Mouse (Mus musculus) CH12.LX (cell line): ENCODE data around the gene Dmwd. TPM values are rescaled to one million over a fixed set of nuclear protein-coding genes. Genes with fewer than 3 reads are reported as not detected.

Source experiments
- DNase-seq: peaks from one replicate; pipeline ENCODE4 v3.0.0-alpha.2; 2013; ENCODE audit errors: extremely low read depth
- H3K27ac ChIP-seq: 2 replicates; pipeline ENCODE4 v1.5.1; 2012; ENCODE audit warnings: low read depth, mild to moderate bottlenecking, control low read depth, moderate library complexity; ENCODE audit not compliant: insufficient read depth
- H3K27me3 ChIP-seq: replicated peaks from 2 replicates; pipeline ENCODE3; 2012; ENCODE audit warnings: inconsistent platforms
- H3K36me3 ChIP-seq, 2 experiments: replicated peaks in 1 of 2; 2 replicates each; pipeline versions ENCODE3 to v1.6.1; 2012; ENCODE audit warnings: inconsistent platforms in 1 of 2, low read length in 1 of 2, mild to moderate bottlenecking in 1 of 2, mixed read lengths in 1 of 2, moderate library complexity in 1 of 2; ENCODE audit not compliant: control insufficient read depth in 1 of 2, insufficient read depth in 1 of 2
- H3K4me1 ChIP-seq, 2 experiments: 2 replicates each; pipeline ENCODE4 v1.6.1; 2012; ENCODE audit warnings: inconsistent platforms in 1 of 2, moderate library complexity in 1 of 2; ENCODE audit not compliant: insufficient read depth in 2 of 2, control insufficient read depth in 1 of 2
- H3K4me2 ChIP-seq: 2 replicates; pipeline ENCODE4 v1.6.1; 2012; ENCODE audit warnings: low read depth, mild to moderate bottlenecking, control low read depth; ENCODE audit not compliant: poor library complexity, insufficient read depth, severe bottlenecking
- H3K4me3 ChIP-seq, 3 experiments: fragments of 150-350 bp in 1 of 3; sonication (generic) in 1 of 3; replicated peaks in 1 of 3; 2 replicates each; pipeline versions ENCODE3 to v1.5.1; 2011 to 2012; ENCODE audit warnings: low read depth in 2 of 3, low read length in 2 of 3, mild to moderate bottlenecking in 2 of 3, moderate library complexity in 2 of 3, control low read depth in 1 of 3, improper control_type of control experiment in 1 of 3, inconsistent platforms in 1 of 3, mixed read lengths in 1 of 3; ENCODE audit not compliant: poor library complexity in 1 of 3
- H3K79me2 ChIP-seq: replicated peaks from 2 replicates; pipeline ENCODE4 v1.6.1; 2012; ENCODE audit warnings: mild to moderate bottlenecking, moderate library complexity; ENCODE audit not compliant: control insufficient read depth, poor library complexity, insufficient read depth, severe bottlenecking; ENCODE audit errors: extremely low read depth
- H3K9ac ChIP-seq: 2 replicates; pipeline ENCODE4 v1.6.1; 2012; ENCODE audit warnings: low read depth, mild to moderate bottlenecking, control low read depth, moderate library complexity; ENCODE audit not compliant: insufficient read depth
- H3K9me3 ChIP-seq: replicated peaks from 2 replicates; pipeline ENCODE3; 2012; ENCODE audit warnings: low read length, inconsistent platforms, mixed read lengths
- BHLHE40 ChIP-seq: IDR thresholded peaks from 2 replicates; pipeline ENCODE4 v1.6.1; 2011; ENCODE audit warnings: mild to moderate bottlenecking, low read depth, low read length, improper control_type of control experiment
- E2F4 ChIP-seq: IDR thresholded peaks from 2 replicates; pipeline ENCODE4 v1.6.1; 2011; ENCODE audit warnings: low read depth, low read length, improper control_type of control experiment; ENCODE audit not compliant: insufficient replicate concordance
- ELF1 ChIP-seq: IDR thresholded peaks from 2 replicates; pipeline ENCODE4 v1.6.1; 2014; ENCODE audit warnings: low read depth, mild to moderate bottlenecking, inconsistent platforms, low read length, improper control_type of control experiment
- EP300 ChIP-seq: IDR thresholded peaks from 2 replicates; pipeline ENCODE4 v1.6.1; 2011; ENCODE audit warnings: low read length, improper control_type of control experiment
- GABPA ChIP-seq: IDR thresholded peaks from 2 replicates; pipeline ENCODE4 v1.6.1; 2012; ENCODE audit warnings: low read depth, low read length, improper control_type of control experiment, inconsistent platforms; ENCODE audit not compliant: insufficient replicate concordance
- KAT2A ChIP-seq: IDR thresholded peaks from 2 replicates; pipeline ENCODE4 v1.6.1; 2012; ENCODE audit warnings: low read length, improper control_type of control experiment, inconsistent platforms; ENCODE audit not compliant: insufficient replicate concordance
- MAFK ChIP-seq: IDR thresholded peaks from 2 replicates; pipeline ENCODE4 v1.6.1; 2011; ENCODE audit warnings: low read length, improper control_type of control experiment; ENCODE audit not compliant: insufficient replicate concordance
- MAX ChIP-seq: IDR thresholded peaks from 2 replicates; pipeline ENCODE4 v1.6.1; 2011; ENCODE audit warnings: low read length, improper control_type of control experiment
- MEF2A ChIP-seq: IDR thresholded peaks from 2 replicates; pipeline ENCODE4 v1.6.1; 2014; ENCODE audit warnings: low read depth, mild to moderate bottlenecking, inconsistent platforms, low read length, improper control_type of control experiment, borderline replicate concordance
- MXI1 ChIP-seq: IDR thresholded peaks from 2 replicates; pipeline ENCODE4 v1.6.1; 2011; ENCODE audit warnings: mild to moderate bottlenecking, low read depth, low read length, improper control_type of control experiment
- MYC ChIP-seq: IDR thresholded peaks from 2 replicates; pipeline ENCODE4 v1.6.1; 2011; ENCODE audit warnings: low read depth, mild to moderate bottlenecking, improper control_type of control experiment, low read length
- NELFE ChIP-seq: IDR thresholded peaks from 2 replicates; pipeline ENCODE4 v1.6.1; 2011; ENCODE audit warnings: low read depth, low read length, improper control_type of control experiment
- PAX5 ChIP-seq: IDR thresholded peaks from 2 replicates; pipeline ENCODE4 v1.6.1; 2012; ENCODE audit warnings: low read length, inconsistent platforms, mixed read lengths
- POLR2A ChIP-seq: IDR thresholded peaks from 2 replicates; pipeline ENCODE4 v1.6.1; 2011; ENCODE audit warnings: low read depth, mild to moderate bottlenecking, improper control_type of control experiment, low read length
- RAD21 ChIP-seq: IDR thresholded peaks from 2 replicates; pipeline ENCODE4 v1.6.1; 2011; ENCODE audit warnings: low read depth, mild to moderate bottlenecking, low read length, improper control_type of control experiment, moderate library complexity
- RCOR1 ChIP-seq: conservative IDR thresholded peaks from 2 replicates; pipeline ENCODE4 v1.6.1; 2012; ENCODE audit warnings: low read depth, mild to moderate bottlenecking, inconsistent platforms, low read length, improper control_type of control experiment
- SIN3A ChIP-seq: IDR thresholded peaks from 2 replicates; pipeline ENCODE4 v1.6.1; 2012; ENCODE audit warnings: low read length, improper control_type of control experiment, inconsistent platforms
- USF1 ChIP-seq: IDR thresholded peaks from 2 replicates; pipeline ENCODE4 v1.6.1; 2014; ENCODE audit warnings: low read depth, mild to moderate bottlenecking, inconsistent platforms, low read length, improper control_type of control experiment
- ZKSCAN1 ChIP-seq: IDR thresholded peaks from 2 replicates; pipeline ENCODE4 v1.6.1; 2012; ENCODE audit warnings: low read depth, inconsistent platforms, low read length, improper control_type of control experiment, borderline replicate concordance
- dilution Hi-C: fragments of 300-500 bp; cut with MboI; formaldehyde crosslinking; loops from 2 replicates; pipeline ENCODE4 v1.14.3; 2020; ENCODE audit warnings: low sequenced_read_pairs; ENCODE audit not compliant: extremely low pct_unique_long_range_greater_than_20kb, extremely low pct_ligation_motif_present
- in situ Hi-C: fragments of 300-500 bp; cut with MboI; formaldehyde crosslinking; loops from 3 replicates; pipeline ENCODE4 v1.14.3; 2019; ENCODE audit warnings: low sequenced_read_pairs, low pct_ligation_motif_present, low pct_unique_long_range_greater_than_20kb, mixed read lengths
- polyA plus RNA-seq: library from polyadenylated mRNA; unstranded; fragments of >175 nt; gene quantifications from 2 replicates; pipeline ENCODE4 v1.2.1, GENCODE M21; 2012; ENCODE audit warnings: low read depth; ENCODE audit not compliant: insufficient read length
- total RNA-seq, 2 experiments: library from RNA; depleted of rRNA; stranded (reverse); fragments of 300-350 nt in 1 of 2; fragments of >200 nt in 1 of 2; gene quantifications; 2 replicates each; pipeline ENCODE4 v1.2.3; 2012 to 2014

Dmwd gene
- total and polyA plus RNA-seq, 3 experiments = not detected

DNA sequence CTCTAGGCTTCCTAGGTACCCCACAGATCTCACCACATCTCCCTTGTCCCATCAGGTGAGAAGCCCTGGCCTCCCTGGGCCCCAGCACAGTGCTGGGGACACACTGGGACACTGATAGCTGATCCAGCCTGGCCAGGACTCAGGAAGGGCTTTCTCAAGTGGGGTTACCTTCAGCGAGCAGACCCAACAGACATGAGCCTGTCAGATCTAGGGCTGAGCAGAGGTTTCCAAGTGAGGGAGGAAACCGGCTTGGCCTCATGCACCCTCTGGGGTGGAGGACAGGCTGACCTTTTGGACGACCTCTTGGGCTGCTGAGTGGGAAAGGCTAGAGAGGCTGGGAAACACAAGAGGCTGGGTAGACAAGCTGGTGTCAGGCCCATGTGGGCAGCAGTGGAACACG, 24.9 kb upstream of the Dmwd start:
- Histone ChIP-seq H3K27ac (no peak overlapping the region), H3K9me3 (no peaks in the 10 kb centered on the region), H3K36me3 (peaks cover 88 to 100% of the 10 kb centered on the region in 2 experiments), H3K79me2 (no peaks in the 10 kb centered on the region), H3K4me1 (peaks cover 0 to 12% of the 10 kb centered on the region in 2 experiments; a peak in 1 of 4 replicates)
- DNase-seq = no peak
- dilution Hi-C loops = no loop called here
- in situ Hi-C loops = no loop called here
- TF ChIP-seq MYC = no peak
- TF ChIP-seq ZKSCAN1 = no peak
- TF ChIP-seq MEF2A = no peak
- TF ChIP-seq SIN3A = no peak
- no peak for TF ChIP-seq RCOR1
- TF ChIP-seq POLR2A = no peak
- no peak for TF ChIP-seq KAT2A
- no peak for TF ChIP-seq RAD21
- TF ChIP-seq E2F4 = no peak
- TF ChIP-seq MXI1 = no peak
- no peak for TF ChIP-seq MAFK
- TF ChIP-seq USF1 = no peak
- no peak for TF ChIP-seq NELFE
- TF ChIP-seq BHLHE40 = no peak
- TF ChIP-seq, all 38 proteins: peak for 0
- Histone ChIP-seq H3K4me2 (no peak overlapping the region), H3K9ac (no peak overlapping the region), H3K4me3 (no peak overlapping the region), H3K27me3 (no peaks in the 10 kb centered on the region)

DNA sequence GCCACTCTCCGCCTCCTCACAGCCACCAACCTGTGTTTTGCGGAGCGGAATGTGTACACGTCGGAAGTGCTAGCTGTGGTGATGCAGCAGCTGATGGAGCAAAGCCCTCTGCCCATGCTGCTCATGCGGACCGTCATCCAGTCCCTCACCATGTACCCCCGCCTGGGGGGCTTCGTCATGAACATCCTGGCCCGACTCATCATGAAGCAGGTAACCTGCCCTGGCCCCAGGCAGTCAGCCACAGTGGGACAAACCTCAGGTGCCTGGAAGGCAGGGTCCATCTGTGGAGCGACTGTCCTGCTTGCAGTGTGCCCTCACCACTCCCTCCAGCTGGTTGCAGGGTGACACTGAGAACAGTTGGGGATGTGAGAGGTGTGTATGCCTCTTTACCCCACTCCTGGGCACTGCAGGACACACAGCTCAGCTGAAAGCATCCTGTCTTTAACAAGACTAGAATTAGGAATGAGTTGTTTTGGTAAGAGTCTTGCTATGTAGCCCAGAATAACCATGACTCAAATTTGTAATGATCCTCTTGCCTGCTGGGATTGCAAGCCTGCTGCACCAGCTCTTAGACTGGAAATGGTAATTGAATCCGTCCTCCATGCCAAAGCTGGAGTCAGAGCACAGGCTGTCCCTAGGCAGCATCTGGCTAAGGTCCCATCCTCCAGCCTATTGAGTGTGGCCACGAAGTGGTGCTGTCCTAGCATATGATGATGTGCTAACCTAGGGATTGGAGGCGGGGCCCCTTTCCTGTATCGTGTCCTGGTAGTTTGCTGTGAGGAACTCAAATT, 23.5 kb upstream of the Dmwd start:
- H3K4me1 ChIP-seq = peaks cover 0 to 12% of the 10 kb centered on the region in 2 experiments; a peak in 1 of 4 replicates
- H3K27ac ChIP-seq = no peak overlapping the region
- H3K9ac ChIP-seq = no peak overlapping the region
- H3K9me3 ChIP-seq = no peaks in the 10 kb centered on the region
- H3K27me3 ChIP-seq = no peaks in the 10 kb centered on the region
- DNase-seq = no peak
- no peaks in the 10 kb centered on the region for H3K79me2 ChIP-seq
- in situ Hi-C loops = no loop called here
- H3K36me3 ChIP-seq = peaks cover 78 to 100% of the 10 kb centered on the region in 2 experiments
- dilution Hi-C loops = no loop called here
- no peak overlapping the region for H3K4me2 ChIP-seq
- H3K4me3 ChIP-seq = no peak overlapping the region
- TF ChIP-seq RAD21 = no peak
- no peak for TF ChIP-seq EP300
- TF ChIP-seq MAX = no peak
- no peak for TF ChIP-seq E2F4
- TF ChIP-seq KAT2A = no peak
- TF ChIP-seq SIN3A = no peak
- no peak for TF ChIP-seq PAX5
- no peak for TF ChIP-seq ELF1
- TF ChIP-seq GABPA = no peak
- no peak for TF ChIP-seq ZKSCAN1
- no peak for TF ChIP-seq MYC
